Mouse (Mus musculus) thymus, postnatal 0 days (tissue): ENCODE results near the gene Il12b. TPM values are rescaled to one million over a fixed set of nuclear protein-coding genes. Genes with fewer than 3 reads are reported as not detected.

Experiments
- DNase-seq: peaks from one replicate; pipeline ENCODE4 v3.0.0-alpha.2; 2015; ENCODE audit warnings: low spot score
- polyA plus RNA-seq: library from polyadenylated mRNA; unstranded; fragments of >200 nt; fragmentation: Nextera tagmentation; extraction: Ambion mirVana; gene quantifications from 2 replicates; pipeline ENCODE4 v1.2.1, GENCODE M21; 2015

The Il12b gene
- 3.6 and 3.8 TPM in 2 replicates for polyA plus RNA-seq

DNA sequence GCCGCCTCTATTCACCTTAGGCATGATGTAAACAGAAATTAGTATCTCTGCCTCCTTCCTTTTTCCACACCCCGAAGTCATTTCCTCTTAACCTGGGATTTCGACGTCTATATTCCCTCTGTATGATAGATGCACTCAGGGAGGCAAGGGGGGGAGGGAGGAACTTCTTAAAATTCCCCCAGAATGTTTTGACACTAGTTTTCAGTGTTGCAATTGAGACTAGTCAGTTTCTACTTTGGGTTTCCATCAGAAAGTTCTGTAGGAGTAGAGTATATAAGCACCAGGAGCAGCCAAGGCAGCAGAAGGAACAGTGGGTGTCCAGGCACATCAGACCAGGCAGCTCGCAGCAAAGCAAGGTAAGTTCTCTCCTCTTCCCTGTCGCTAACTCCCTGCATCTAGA lies at the start of gene Il12b:
Gene Il12b (plus strand): TSS at position 301 of the 400 bp plus-strand sequence.
- no peak for DNase-seq

DNA sequence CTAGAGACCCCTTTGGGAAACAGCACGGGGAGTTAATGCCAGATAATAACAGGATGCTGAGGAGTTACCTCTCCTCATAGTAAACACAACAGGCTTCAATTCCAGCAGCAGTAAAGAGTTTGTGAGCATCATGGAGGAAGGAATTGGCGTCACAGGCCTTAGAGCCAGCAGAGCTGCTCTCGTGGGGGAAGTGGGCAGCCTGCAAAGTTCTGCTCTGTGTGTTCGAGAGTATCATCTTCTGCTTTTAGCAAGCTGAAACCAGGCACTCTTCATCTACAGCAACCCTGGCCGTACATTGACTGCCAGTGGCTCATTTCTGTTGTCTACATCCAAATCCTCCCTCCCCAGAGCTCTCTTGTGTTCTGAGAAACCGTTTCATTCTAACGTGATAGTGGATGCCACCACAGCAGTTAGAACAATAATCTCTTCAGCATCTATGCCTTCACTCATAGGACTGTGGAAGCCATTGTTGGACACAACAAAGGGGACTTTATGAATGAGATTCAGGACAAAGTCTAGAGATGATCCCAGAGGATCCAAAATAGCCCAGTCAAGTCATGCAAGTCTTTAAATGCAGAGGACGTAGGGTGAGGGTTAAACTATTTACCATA lies 44.9 kb upstream of the Il12b start:
- no peak for DNase-seq

DNA sequence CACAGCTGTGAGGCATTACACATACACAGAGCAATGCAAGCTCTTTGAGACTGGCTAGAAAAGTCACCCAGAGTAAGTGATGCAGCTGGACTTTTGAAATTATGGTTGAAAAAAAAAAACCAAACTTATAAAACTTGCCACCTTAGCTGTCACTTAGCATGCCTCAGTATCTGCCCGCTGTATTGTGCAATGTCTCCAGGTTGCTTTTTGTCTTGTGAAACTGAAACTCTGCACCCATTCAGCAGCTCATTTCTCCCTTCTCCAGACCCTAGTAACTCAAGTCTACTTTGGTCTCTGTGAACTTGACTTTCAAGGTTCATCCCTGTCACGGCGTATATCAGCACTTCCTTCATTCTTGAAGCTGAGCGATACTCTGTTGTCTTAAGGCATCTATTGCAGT lies 43.7 kb upstream of the Il12b start:
- no peak for DNase-seq

DNA sequence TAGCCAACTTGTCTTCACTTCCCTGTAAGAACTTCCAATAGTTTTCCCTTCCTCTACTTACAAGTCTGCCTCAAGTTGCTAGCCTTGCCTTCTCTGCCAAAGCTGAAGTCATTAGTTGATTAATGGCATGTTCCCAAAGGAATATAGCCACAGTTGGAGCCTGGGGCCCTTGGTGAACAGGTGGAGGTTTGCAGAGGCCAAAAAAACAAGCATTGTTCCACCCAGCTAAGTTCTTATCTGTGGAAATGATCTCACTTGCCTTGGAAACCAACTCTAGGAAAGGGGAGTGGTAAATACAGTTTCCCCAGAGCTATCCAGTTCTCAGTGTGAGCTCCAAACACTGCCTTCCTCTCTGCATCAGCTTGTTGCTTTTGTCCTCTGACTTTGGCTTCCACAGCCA lies 35.3 kb upstream of the Il12b start:
- DNase-seq: no peak

DNA sequence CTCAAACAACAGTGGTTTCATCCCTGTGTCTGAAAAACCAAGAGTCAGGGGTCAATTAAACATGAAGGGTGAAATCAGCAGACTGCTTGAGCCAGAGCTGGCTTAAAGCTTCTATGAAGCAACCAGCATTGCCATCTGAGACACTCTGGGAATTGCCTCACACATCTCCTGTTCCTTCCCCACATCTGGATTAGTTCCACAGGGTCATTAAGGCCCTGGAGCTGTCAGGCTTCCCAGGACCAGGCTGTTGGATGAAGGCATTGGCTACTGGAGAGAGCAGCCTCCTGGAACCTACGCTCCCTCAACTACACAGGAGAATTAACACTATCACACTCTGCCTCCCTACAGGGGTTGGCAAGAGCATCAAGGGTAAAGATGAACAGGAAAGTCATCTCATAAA lies 32.2 kb upstream of the Il12b start:
- DNase-seq: no peak

DNA sequence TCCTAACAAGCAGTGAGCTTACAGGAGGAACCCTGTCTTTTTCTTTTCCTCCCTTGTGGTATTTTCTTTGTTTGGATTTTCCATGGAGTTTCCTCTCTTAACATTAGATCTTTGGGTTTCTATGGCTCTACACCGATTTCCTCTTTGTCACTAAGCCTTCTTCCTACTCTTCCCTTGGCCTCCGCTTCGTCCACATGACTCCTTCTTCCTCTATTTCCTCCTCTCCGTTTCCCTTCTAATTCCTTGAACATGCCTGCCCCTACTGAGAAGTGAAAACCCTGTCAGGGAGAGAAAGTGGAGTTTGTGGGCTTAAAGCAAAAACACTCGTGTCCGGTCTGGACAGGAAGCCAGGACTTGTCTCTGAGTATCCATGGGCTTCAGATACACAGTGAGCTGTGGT lies 27.0 kb upstream of the Il12b start:
- no peak for DNase-seq

DNA sequence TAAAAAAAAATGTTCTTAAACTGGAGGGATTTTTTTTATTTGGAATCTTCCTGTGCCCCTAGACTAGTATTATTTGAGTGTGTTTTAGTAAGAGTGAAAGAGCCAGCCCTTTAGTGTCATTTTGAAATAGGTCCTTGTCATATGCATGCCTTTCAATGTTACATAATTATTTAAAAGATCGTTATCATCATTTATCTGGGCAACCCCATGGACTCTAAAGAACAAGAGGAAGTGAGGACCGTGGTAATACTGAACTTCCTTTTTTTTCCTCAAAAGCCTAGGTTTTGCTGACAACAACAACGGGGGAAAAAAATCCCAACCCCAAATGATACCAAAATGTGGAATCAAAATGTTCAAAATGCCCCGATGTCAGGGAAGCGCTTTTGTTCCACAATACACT lies 22.0 kb upstream of the Il12b start:
- no peak for DNase-seq

DNA sequence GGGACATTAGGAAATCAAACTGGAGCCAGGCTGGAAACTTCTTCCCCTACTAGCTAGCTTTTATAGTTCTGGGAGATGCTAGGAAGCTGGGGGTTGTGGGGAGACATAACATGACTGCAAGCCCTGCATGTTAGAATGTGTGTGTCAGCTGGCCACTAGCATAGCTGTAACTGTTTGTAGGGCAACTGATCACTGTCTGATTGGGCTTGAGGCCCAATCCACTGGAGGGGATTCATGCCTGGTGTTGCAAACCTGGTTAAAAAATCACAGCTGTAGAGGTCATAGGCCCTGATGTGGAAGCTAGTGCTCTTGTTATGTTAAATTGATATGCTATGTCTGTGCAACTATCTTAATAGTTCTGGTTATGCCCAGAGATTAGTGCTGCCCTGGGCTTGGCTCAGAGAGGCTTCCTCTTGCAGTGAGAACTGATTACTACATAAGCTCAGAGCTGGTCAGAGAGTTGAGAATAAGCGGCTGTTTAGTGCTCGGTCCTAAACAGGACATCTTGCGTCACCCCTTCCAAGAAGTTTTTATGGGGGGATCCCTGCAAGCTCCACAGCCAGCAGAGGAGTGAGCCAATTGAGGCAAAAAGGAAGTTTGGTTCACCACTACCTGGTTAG lies 19.3 kb upstream of the Il12b start:
- no peak for DNase-seq

DNA sequence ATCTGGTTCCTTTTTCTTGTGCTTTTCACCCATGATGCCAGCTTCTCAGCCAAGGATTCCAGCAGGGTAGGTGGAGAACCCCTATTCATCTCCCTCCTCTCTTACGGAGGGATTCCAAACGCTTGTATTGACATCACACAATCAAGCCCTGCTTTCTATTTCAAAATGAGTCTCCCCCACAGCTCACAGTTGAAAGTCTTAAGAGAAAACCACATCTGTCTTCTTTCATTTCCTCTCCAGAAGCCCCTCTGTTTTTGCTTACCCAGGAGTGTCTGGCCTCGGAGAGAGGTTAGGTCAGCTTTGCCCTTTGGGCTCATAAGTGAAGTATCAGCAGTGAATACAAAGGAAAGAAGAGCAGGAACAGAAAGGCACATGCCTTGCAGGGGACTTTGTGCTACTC lies 17.7 kb upstream of the Il12b start:
- peak; percentile 2 for DNase-seq

DNA sequence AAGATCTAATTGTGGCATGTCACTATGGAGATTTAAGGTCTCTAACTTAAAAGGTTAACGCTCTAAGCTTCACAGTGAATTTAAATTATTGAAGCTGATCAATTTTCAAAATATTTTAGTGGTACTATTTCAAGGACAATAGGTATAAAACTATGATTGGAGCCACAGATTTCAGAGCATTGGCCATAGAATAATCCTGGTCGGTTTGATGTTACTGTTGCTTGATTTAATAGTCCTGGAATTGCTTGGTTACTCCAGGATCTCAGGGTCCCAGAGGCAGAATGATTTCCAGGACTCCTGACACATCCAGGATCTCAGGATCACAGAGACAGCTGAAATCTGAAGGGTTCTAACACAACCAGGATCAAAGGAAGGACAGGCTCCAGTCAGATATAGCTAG lies 12.8 kb upstream of the Il12b start:
- DNase-seq: no peak

DNA sequence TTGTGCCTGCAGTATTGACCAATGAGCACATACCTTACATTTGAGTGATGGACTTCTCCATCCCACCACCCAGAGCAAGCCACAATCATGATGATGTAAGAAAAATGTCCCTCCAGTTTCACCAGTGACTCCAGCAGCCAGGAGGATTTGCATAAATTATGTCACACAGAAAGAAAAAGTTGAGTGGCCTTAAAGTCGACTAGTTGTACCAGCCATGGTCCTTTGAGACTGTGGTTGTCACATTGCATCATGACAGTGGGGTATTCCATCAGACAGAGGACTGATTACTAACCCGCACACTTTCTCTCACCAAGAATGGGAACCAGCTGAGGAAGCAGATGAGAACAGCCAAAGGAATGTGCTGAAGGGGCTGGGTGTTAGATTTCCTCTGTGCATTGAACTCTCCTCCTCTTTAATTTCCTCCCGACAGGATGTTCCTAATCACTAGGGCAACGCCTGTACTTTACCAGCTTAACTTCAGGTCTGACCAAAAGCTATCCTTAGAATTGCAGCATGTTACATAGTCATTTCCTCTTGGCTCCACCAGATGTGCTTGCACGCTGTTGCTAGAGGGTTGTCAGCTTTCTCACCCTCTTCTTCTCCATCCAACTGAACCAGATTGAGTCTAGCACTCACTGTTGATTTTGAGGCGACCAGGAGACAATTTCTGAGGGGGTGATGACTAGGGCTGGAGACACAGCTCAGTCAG lies 9.7 kb upstream of the Il12b start:
- no peak for DNase-seq

DNA sequence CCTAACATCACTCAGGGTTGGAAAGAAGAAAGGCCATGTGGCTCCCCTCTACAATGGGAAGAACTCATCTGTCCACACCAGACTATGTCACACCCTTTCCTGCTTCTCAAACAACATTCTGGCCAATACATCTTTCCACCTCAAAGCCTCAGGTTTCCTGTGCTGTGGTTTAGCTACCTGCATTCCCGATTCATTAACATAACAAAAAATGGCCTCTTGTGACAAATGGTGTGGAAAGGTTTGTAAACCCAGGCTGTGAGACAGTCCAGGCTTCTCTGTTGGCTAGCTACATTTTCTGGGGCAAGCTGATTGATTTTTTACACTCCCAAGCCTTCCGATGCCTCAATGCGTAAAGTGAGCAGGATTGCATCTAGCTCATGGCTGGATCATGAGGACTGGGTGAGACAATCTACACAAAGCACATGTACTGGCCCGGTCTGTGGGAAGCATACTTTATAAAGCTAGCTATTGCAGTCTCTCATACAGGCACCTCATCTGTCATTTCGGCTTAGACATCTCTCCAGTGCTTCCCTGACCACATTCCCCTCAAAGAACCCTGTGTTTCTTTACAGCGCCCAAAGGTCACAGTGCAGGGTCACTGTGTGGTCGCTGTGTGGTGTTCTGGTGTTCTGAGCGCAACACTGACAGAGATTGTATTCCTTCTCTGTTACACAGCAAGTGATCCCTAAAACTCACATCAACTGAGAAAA lies 6.6 kb upstream of the Il12b start:
- DNase-seq: no peak

DNA sequence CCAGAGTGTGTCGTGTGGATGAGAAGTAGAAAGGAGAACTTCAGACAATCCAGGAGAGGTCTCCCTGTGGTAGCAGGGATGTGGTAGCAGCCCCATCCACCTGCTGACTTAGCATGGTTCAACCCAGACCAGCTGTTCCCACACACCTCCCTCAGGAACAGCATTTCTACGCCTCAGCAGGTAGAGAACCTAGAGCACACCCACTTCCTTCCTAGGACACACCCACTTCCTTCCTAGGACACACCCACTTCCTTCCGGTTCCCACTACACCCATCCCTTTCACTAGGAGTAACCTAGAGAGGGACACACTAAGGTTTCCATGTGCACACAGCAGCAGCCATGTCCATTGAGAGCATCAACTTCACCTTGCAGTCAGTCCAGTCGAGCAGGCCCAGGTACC lies 4.5 kb upstream of the Il12b start:
- no peak for DNase-seq

DNA sequence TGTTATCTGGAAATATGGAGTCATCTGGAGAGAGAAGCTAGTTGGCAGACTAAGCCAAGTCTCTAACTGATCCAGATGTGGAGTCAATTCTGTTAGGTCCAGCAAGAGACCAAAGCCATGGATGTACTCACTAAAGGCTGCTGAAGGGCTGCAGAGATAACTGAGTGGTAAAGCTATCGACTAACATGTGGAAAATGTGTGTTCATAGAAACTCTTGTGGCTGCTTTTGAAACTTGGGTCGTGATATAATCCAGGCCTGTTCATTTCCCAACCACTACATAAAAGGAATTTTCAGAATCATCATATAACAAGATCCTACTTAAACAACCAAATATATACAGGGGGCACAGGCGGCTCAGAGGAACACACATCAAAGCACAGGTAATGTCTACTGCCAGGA lies 2.3 kb upstream of the Il12b start:
- no peak for DNase-seq

DNA sequence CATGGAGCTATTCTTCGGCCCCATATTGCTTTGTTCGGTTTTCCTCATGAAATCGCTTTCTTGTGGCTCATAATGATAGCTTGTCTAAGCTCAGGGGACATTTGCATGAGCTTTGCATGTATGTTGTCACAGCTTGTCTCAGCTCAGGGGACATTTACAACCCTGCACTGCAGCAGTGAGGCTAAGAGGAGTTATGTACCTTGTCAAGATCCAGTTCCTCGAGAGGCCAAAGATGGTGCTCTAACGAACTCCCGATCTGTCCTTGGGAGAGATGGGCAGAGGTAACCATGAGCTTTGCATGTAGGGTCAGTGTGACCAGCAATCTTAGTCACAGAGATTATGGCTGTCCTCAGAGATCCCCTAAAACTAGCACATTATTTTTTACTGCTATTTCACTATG lies 1.5 kb upstream of the Il12b start:
- no peak for DNase-seq

DNA sequence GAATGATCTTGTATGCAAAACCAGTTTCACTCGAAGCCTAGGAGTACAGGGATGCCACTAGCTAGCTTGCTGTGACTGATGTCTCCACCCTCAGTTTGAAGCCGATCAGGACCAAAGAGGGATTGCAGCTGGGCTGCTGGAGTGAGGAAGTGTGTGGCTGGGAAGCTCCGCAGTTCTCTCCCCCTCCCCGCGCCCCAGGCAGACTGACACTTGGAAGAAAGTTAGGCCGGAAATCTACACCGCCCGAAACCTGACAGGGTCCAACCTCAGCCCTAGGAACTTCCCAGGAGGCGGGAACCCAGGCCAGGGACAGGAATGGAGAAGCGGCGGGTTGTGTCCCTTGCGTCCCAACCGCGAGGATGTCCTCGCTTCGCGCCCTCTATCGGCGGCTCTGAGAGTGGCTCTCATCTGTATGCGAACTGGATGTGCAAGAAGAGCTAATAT lies 1.1 kb upstream of the Il12b start:
- DNase-seq: peak; percentile 64

DNA sequence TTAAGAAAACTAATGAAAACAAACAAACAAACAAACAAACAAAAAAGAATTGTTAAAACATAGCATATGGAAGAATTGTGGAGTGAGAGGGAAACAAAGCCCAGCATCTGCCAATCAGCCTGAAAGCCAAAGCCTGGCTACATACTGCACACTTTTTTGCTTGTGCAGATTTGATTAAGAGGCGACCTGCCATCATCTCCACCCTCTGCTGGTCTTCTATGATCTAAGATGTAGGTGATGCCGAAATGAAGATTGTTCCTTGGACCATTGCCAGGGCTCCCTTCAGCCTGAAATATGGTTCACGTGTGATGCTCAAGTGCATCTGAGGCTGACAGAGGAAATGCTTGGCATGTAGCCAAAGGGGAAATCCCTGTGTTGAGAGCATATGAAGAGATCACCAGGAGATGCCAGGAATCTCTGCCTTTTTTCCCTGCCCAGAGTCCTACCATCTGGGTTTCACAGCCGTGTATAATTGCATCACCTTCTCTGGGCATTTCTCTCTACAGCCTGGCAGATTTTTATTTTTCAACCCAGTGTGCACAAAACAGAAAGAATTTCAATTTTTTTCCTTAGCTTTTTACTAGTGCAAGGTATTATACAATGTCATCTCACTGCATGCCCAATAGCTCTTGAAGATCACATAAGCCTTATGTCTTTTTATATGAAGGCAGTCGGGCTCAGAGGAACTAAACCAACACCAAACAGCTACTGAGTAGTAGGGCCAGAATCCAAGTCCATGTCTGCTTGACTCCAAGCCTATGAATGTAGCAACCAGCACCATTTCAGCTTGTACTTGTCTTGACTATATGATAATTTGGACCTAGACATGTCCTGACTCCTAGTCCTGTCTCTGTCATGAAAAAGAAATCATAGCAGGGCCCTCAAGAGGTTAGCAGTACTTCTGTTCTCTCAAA lies 2.0 kb downstream of the Il12b start:
- DNase-seq: no peak

DNA sequence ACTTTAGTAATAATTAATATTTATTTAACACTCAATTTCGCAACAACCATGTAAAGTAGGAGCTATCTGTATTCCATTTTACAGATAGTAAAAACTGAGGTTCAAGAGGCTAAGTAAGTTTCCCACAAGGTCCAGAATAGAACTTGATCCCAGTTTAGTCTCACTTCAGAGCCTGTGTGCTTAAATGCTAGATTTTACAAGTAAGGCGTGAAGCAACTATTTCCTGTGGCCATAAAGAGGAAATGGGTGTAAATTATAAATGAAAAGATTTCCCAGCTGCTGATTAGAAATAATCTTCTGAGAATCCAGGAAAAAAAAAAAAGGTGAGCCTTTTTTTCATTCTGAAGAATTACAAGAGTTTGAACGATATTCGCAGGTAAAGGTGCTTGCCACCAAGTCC lies 5.2 kb downstream of the Il12b start:
- no peak for DNase-seq

DNA sequence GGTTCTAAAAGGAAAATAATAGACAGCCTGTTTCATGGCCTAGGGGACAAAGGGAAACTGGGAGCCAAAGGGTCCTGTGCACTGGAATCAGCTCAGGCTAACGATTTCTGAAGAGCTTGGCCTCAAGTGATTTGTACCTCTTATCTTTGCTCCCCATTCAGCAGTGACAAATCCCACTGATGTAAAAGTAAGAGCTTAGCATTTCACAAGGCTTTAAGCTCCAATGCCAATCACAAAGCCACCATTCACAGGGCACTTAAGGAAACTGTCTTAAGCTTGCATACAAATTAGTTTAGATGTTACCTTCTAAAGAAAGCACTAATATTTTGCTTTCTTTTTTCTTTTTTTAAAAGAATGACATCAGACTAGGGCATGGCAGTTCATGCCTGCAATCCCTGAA lies 6.1 kb downstream of the Il12b start:
- no peak for DNase-seq

DNA sequence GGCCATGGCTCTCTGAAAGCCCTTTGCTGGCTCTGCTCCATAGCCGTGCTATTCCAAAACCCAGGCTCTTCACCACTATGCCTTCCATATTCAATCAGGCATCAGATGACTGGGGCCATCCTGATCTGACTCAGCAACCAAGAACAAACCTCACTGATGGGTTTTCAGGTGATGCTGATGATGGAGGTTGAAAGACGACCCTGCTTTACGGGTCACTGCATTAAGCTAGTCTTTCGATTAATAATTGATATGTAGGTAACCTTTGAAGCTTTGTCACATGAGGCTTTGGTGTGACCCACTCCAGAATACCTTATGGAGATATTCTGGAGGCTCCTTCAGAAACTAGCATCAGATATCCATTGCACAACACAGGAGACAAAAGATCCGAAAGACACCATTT lies 6.6 kb downstream of the Il12b start:
- DNase-seq: no peak

DNA sequence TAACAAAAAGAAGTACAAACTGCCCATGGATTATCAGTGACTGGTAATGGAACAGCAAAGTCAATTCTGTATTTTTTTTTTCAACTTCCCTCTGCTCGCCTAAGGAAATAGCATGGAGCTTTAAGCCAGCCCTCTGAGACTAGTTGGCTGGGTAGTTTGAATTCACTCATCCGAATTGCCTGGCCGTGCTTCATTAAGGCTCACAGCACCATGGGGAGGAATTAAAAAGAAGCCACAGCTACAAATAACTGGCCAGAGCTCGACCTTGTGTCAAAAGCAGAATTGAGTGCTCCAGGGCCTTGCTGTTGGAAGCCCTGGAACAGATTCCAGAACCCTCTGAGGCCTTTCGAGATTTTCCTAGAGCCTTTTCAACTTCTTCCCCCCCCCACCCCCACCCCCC lies 8.8 kb downstream of the Il12b start:
- no peak for DNase-seq
